Mouse (Mus musculus) liver (tissue): Measurements from ENCODE around the gene Arhgap45.

Experiments used
- DNase-seq: peaks from one replicate; pipeline ENCODE4 v3.0.0-alpha.2; 2020; ENCODE audit warnings: mixed read lengths

Arhgap45 gene

GRCm38 (mm10) chr10:80016931-80017330 lies 478 bp downstream of the Arhgap45 start:
- DNase-seq = no peak

- peak; percentile 81 for DNase-seq
These were observed 908 bp downstream of the Arhgap45 start for GRCm38 (mm10) chr10:80017361-80017760.

DNA sequence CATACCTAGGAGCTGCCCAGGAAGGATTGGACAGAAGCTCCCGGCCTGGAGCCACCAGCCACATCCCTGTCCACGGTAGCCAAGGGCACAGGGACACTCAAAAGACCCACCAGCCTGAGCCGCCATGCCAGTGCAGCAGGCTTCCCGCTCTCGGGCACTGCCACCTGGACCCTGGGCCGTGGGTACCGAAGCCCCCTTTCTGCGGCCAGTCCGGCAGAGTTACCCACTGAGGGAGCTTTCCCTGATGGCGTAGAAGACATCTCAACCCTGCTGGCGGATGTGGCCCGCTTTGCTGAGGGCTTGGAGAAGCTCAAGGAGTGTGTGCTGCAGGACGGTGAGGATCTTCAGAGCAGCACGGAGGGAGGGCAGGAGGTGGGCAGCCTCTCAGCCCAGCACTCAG lies 1.3 kb downstream of the Arhgap45 start:
- no peak for DNase-seq

DNA sequence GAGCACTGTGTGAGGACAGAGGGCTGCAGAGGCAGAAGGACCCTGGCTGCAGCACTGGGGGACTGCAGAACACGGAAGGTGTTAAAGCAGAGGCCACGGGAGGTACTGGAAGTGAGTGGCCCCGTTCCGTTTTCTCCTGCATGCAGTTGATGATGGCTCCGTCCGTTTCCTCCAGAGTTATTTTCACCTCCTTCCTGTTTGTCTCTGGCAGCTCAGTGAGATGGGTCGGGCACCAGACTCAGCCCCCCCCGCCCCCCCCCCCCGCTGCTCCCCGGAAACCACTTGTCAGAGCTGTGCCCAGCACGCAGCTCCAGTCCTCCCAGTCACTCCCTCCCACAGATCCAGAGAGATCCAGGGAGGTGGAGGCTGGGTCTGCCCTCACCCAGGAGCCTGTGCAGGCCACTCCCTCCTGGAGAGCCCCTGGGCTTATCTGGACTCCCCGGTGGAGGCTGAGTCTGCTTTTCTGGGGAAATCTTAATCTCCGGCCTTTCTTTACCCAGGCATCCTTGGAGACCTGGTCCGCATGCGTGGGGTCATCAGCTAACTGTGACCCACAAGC lies 2.4 kb downstream of the Arhgap45 start:
- DNase-seq = peak; percentile 80

DNA sequence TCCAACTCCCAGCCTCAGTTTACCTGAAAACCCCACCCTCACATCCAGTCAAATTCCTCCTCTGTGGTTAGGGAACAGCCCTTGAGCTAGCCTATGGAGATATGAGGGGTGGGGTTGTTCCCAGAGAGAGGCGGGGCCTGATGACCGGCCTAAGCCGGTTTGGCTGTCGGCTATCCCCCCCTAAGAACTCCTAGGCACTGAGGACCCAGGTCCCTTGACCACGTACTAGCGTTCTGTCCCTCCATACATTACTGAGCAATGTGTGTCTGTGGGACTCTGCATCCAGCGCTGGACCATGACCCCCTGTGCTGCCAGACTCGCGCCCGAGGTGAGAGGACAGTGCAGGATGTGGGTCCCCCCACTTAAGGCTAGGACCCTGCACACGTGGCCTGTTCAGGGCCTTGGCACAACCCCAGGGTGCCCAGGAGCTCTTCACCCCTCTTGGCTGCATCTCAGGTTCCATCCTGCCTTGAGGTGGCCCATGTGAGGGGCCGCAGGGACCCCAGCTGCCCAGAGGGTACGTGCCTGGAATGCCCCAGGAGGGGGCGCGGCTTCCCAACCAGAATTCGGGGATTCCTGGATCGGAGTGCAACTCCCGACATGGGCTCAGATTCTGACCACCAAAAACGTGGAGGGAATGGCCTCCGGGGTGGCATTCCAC lies 3.1 kb downstream of the Arhgap45 start:
- peak; percentile 59 for DNase-seq

- DNase-seq = no peak
These were observed 3.7 kb downstream of the Arhgap45 start for GRCm38 (mm10) chr10:80020191-80020590.

DNA sequence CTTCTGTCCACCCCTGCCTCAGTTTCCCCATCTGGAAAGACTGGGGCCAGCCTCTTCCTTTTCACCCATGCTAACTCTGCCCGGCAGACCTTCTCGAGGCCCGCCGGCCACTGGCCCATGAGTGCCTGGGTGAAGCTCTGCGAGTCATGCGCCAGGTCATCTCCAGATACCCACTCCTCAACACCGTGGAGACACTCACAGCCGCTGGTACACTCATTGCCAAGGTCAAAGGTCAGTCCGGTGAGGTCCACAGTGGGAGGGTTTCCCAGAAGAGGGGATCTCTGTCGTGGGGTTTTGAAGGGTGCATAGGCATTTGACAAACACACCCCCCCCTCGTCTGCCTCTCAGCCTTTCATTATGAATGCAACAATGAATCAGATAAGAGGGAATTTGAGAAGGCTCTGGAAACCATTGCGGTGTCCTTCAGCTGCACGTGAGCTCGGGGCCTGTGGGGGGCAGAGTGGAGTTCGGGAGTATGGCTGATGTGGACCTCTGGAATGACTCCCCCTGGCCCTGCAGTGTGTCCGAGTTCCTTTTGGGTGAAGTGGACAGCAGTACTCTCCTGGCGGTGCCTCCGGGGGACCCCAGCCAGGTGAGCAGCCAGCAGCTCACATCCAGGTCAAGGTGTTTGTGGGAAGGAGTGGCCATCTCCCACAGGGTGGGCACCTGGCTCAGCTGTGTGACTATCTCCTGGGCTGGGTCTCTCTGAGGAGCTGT lies 4.3 kb downstream of the Arhgap45 start:
- DNase-seq = no peak

DNA sequence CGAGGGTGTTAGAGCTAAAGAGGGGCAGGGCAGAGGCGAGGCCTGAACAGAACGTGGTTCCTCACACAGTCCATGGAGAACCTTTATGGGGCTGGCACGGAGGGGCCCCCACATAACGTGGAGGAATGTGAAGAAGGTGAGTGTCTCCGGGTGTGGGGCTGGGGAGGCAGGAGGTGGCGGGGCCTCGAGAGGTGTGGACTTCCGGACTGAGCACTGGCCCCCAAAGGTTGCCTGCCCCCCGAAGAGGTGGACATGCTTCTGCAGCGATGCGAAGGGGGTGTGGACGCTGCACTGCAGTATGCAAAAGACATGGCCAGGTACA lies 4.8 kb downstream of the Arhgap45 start:
- DNase-seq = no peak

DNA sequence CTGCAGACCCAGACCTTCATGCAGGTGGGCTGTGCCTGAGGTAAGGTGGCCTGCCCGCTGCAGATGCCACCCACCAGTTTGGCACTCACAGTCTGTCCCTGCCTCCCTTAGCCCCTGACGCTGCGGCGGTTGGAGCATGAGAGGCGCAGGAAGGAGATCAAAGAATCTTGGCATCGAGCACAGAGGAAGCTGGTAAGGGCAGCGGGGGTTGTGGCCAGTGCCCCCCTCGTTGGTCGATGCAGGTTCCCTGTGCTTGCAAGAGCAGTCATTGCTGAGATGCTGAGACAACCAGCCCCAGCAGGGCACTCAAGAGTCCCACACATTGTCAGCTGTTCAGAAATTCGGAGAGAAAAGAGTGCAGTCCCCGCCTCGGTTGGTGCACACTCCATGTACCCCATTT lies 5.7 kb downstream of the Arhgap45 start:
- no peak for DNase-seq

DNA sequence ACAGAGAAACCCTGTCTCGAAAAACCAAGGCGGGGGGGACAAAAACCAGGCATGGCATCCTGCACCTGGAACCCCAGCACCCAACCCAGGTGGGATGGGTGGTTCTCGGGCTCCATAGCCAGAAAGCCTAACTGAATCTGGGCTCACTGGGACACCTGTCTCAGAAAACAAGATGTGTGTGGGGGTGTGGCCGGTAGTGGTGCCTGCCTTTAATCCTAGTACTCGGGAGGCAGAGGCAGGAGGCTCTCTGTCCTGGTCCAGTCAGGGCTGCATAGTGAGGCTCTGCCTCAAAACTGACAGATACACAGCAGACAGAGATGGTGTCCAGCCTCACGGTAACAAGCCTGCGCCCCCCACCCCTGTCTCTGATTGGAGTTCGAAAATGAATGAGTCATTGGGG lies 6.4 kb downstream of the Arhgap45 start:
- DNase-seq = no peak

GRCm38 (mm10) chr10:80023758-80024157 lies 7.3 kb downstream of the Arhgap45 start:
- no peak for DNase-seq

- DNase-seq = no peak
These were observed 8.0 kb downstream of the Arhgap45 start for GRCm38 (mm10) chr10:80024229-80025043.

GRCm38 (mm10) chr10:80025044-80025347 lies 8.5 kb downstream of the Arhgap45 start:
- no peak for DNase-seq

- no peak for DNase-seq
These were observed 9.0 kb downstream of the Arhgap45 start for GRCm38 (mm10) chr10:80025463-80025862.

DNA sequence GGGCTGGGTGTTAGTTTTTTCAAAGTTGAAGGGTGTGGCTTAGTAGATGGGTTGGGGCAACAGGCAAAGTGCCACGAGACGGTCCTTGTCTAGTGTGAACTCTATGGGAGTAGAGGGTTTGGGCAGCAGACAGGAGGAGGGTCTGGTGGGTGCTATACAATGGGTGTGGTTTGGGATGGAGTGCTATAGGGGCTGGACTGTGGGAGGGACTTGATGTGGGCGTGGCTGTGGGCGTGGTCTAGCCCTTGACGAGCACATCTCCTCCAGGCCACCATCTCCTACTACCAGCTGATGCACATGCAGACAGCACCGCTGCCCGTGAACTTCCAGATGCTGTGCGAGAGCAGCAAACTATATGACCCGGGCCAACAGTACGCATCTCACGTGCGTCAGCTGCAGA lies 9.4 kb downstream of the Arhgap45 start:
- peak; percentile 72 for DNase-seq

DNA sequence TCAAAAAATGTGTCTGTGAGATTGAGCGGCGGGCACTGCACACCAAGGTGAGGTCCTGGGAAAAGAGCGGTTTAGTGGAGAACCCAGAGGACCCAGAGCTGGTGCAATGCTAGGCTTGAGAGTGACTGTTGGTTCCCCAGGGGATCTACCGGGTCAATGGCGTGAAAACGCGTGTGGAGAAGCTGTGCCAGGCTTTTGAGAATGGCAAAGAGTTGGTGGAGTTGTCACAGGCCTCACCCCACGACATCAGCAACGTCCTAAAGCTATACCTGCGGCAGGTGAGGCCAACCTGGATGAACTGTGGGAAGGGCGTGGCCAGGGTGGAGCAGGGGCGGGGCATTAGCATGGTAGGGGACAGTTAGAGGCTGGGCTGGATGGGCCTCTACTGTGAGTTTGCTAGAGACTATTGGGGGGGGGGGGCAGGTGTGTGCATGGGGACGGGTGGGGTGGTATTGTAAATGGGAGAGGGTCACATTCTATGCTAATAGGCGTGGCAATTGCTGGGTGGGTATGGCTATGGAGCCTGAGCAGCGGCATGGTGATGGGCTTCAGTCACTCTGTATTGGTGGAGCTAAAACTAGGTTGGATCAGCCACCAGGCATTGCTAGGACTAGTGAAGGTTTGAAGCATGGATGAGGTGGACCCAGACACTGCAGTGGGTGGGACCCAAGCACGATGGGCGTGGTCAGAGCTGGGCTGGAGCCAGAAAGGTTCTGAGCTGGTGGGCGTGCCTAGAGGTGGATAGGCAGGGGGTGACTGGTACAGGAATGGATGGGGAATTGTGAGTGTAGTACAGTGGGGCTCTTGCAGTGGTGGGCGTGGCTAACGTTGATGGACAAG lies 11.4 kb downstream of the Arhgap45 start:
- DNase-seq = peak; percentile 71

DNA sequence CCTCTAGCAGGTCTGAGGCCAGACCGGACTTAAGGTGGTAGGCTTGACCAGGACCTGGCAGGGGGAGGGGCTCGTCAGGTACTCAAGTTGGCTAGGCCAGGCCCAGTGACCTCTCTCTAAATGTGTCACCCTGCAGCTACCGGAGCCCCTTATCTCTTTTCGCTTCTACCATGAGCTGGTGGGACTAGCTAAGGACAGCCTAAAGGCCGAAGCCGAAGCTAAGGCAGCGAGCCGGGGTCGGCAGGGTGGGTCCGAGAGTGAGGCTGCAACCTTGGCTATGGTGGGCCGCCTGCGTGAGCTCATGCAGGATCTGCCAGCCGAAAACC lies 12.0 kb downstream of the Arhgap45 start:
- no peak for DNase-seq

- no peak for DNase-seq
These were observed 13.7 kb downstream of the Arhgap45 start for GRCm38 (mm10) chr10:80030191-80030590.

GRCm38 (mm10) chr10:80030736-80031135 lies 14.3 kb downstream of the Arhgap45 start:
- DNase-seq = no peak

- peak; percentile 58 for DNase-seq
These were observed 16.5 kb downstream of the Arhgap45 start for GRCm38 (mm10) chr10:80032799-80033480.

DNA sequence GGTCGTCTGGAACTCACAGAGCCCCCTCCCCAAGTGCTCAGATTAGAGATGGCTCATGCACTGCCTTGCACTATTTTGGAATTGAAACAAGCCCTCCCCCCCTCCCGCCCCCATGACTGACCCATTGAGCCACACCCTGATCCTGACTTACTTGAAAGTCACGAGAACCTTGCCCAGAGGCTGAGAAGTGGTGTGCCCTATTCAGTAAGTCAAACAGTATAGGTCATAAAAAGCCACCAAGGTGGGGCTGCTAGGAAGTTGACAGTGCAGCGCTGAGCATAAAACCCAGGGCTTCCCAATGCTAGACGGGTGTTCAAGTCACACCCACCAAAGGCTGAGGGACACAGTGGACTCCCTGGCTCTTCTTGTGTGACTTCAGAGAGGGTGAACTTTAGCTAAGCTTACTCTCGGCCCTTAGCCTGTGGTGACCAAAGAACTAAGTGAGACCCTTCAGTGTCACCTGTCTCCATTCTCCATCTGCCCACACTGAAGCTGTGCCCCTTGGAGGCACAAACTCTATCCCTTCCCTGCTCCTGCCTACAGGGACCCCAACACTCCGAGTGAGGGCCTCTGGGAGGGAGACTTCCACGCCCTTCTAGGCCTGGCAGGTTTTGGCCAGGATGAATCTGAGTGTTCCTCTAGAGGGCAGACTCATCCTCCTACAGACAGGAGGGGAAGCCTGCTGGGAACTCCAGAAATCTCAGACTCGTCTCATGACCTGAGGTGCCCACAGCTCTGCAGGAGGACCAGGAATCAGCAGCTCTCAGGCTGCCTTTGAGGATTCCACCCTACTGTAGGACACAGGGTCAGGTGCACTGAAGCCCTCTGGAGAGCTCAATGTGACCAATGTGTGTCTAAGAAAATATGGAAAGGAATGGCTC lies 17.3 kb downstream of the Arhgap45 start:
- peak; percentile 45 for DNase-seq
